Mouse (Mus musculus) embryo, embryonic 9.5 days (tissue): ENCODE data around the gene Efna2.
"Not testable (repeated sequence)": the region's sequence is repeated elsewhere in the genome, so short reads cannot be mapped to it uniquely, and the experiment has no call there.

ENCODE experiments used
- DNase-seq: peaks from one replicate; pipeline ENCODE4 v3.0.0-alpha.2; 2017; ENCODE audit errors: extremely low spot score

Efna2 gene

GRCm38 (mm10) chr10:80189999-80190398 is 10.7 kb downstream of the Efna2 start:
- DNase-seq, result no peak

GRCm38 (mm10) chr10:80190491-80191051 is 11.3 kb downstream of the Efna2 start:
- DNase-seq, result peak; percentile 79

GRCm38 (mm10) chr10:80193976-80194375 is 14.7 kb downstream of the Efna2 start:
- DNase-seq, result no peak

- no peak for DNase-seq
Observed at GRCm38 (mm10) chr10:80194441-80194840, 15.2 kb downstream of the Efna2 start.

DNA sequence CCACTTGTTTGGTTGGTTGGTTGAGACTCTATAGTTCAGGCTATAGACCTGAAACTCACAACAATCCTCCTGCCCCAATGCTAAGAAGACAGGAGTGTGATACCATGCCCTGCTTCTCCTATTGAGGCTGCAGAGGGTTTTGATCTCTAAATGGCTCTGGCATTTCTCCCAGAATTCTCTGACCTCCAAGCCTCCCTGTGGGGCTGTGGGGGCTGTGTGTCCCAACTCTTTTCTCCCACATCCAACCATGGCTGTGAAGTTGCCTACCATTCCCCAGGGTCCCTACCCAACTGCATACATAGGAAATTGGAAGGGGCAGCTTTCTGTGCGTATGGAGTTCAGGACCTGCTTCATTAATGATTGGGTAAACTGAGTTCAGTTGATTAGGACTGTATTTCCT is 16.9 kb downstream of the Efna2 start:
- no peak for DNase-seq

DNA sequence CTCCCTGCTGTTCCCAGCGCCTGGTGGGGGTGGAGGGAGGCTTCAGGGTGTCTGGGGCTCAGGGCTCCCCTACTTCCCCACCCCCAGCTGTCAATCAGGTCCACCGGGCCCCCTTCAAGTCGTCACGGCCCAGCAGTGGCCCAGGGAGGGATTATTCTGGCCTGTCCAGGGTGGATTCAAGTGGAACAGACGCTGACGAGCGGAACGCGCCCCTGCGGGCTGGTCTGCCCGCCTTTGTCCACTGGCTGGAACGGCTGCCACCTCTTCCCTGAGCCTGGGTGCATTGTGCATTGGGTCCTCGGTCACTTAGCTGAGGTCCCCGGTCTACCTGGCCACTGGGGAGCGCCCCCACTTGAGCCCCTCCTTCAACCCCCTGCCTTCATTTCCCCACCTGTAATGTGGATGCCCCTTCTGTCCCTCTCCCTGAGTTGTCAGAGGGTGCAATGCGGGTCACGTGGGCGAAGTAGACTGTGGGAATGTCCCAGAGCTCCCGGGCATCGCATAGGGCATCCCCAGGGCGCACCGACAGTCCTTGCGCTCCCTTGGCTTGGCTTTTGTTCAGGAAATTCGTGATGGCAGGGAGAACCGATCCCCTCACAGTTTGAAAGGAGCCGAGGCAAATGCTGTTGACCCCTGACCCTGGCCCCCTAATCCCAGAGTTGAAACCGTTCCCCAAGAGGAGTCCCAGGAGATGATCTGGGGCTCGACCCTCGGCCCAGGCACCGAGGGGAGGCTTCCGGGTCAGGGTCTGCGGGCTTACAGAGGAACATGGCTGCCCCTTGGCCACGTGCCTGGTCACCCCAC is 17.7 kb downstream of the Efna2 start:
- no peak for DNase-seq

GRCm38 (mm10) chr10:80199440-80200008 is 20.2 kb downstream of the Efna2 start:
- peak; percentile 86 for DNase-seq

DNA sequence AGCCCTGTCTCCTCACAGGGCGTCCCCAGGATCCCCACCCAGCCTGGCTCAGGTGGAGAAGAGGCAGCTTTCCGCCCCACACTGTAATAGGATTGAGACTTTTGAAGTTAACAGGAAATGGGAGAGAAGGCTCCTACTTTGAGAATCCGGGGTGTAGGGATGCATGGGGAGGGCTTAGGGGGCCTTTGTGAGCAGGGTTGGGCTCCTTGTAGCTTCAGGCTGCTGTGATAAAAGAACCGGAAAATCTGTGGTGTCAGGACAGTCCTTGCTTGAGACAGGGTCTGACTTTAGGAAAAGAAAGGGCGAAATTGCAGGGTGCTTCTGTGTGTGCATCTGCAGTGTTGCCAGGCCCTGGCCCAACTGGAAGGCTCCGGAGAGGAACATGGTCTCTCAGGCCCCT is 21.2 kb downstream of the Efna2 start:
- no peak for DNase-seq

- DNase-seq, result no peak
Observed at GRCm38 (mm10) chr10:80204055-80204454, 24.8 kb downstream of the Efna2 start.

DNA sequence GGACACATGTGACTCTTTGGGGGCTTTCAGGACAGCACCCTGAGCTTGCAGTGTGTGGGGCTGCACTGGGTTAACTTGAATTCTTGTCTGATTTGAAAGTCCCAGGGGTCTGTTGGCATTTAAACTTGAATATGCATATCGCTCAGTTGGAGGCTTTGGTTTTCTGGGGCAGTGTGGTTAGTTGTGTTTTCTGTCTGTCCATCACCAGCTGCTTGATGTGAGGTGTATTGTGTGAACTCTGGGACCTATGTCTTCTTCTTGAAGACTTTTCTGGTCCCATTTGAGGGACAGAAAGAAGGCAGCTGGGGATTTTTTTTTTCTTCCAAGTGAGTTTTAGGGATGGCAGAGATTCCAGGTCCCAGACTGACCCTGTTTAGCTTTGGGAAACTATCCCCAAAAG is 27.9 kb downstream of the Efna2 start:
- DNase-seq, result no peak

GRCm38 (mm10) chr10:80207676-80208075 is 28.4 kb downstream of the Efna2 start:
- DNase-seq, result no peak

- DNase-seq, result no peak
Observed at GRCm38 (mm10) chr10:80208248-80208647, 29.0 kb downstream of the Efna2 start.

DNA sequence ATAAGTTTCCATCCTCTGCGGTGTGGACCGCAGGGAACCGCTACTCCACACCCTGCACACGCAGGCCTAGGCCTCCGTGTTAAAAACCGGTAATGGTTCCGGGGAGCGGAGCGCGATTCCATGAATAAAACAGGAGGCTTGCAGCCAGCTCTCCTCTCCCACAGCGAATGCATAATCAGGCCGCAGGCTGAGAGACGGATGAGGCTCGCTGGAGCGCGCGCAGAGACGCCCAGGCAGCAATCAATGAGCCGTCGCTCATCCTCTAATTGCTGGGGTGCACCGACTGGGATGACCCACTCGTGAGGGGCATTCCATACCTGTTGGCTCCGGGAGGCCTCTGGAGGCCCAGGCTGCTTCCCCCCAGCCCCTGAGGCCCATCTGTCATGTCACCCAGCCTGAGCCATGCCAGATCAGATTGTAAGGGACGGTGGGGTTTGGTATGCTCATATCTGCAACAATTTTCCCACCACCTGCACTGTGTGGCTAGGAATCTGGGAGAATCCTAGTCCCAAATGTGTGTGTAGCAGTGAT is 29.6 kb downstream of the Efna2 start:
- no peak for DNase-seq

DNA sequence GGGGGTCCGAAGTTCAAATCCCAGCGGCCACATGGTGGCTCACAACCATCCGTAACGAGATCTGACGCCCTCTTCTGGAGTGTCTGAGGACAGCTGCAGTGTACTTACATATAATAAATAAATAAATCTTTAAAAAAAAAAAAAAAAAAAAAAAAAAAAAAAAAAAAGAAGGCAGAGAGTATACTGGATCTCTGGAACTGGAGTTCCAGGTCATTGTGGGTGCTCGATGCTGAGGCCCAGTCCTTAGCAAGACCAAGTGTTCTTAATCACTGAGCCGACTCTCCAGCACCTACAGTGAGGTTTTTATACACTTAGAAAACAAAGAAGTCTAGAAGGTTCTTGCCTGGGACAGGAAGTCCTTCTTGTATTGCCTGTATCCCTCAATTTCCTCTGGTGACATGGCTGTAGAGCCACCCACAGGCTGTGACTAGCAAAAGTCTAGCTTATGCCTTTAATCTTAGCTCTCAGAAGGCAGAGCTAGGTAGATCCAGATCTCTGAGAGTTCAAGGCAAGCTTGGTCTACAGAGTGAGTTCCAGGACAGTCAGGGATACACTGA is 32.3 kb downstream of the Efna2 start:
- not testable (repeated sequence) for DNase-seq

GRCm38 (mm10) chr10:80215048-80215772 is 35.9 kb downstream of the Efna2 start:
- DNase-seq, result no peak

DNA sequence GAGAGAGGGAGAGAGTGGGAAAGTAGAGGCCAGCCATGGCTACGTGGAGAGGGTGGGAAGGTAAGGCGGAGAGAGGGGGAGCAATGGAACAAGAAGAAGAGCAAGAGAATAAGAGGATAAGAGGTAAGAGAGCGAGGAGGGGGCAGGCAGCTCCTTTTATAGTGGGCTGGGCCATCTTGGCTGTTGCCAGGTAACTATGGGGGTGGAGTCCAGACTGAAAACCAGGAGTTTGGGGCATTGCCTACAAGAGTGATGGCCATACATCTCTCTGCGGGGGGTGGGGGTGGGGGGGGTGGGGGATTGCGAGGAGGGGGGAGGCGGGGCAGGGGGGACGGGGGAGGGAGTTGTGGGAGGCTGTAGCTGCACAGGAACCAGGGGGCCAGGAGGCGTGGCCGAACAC is 41.4 kb downstream of the Efna2 start:
- no peak for DNase-seq

GRCm38 (mm10) chr10:80223137-80223536 is 43.9 kb downstream of the Efna2 start:
- DNase-seq, result not testable (repeated sequence)

GRCm38 (mm10) chr10:80226071-80226415 is 46.8 kb downstream of the Efna2 start:
- no peak for DNase-seq

- peak; percentile 99 for DNase-seq
Observed at GRCm38 (mm10) chr10:80226416-80227165, 47.3 kb downstream of the Efna2 start, which contains the start of gene Mum1. TSS of gene Mum1 (plus strand) at chr10:80226434.

DNA sequence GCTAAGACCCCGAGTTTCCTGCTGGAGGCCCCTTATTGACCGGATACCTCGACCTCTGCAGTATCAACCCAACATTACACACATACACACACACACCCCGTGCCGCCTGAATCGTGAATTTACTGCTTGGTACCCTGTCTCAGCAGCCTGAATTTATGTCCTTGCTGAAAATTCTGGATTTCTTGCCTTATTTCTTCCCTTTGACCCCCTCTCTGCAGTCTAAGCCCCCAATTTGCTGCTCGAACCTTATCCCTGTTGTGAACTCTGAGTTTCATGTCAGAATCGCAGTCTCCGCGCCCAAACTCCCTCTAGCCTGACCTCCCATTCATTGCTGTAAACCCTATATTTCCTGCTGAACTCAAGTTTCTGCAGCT is 47.9 kb downstream of the Efna2 start:
- peak; percentile 38 for DNase-seq
